Mouse (Mus musculus): ENCODE results near the gene Gdpd1.

GRCm38 (mm10) chr11:87007371-87007770 is 66.5 kb downstream of the Gdpd1 start:
- TF ChIP-seq CTCF (conservative IDR thresholded peaks at IDR 0.05; ENCODE audit: insufficient read depth, insufficient read length, low read depth, low read length) (no peak), POLR2A (IDR thresholded peaks at IDR 0.05; ENCODE audit: low read depth, low read length) (no peak)
